Mouse (Mus musculus) testis, adult 2 months (tissue): ENCODE measurements around the gene Sema3b.

ENCODE experiments used
- CTCF ChIP-seq: fragments of 200-500 bp; IDR thresholded peaks from 2 replicates; pipeline ENCODE4 v1.5.1; 2012; ENCODE audit warnings: low read depth, mild to moderate bottlenecking, inconsistent platforms, low read length, moderate library complexity; ENCODE audit not compliant: control insufficient read depth, insufficient read depth, insufficient replicate concordance
- POLR2A ChIP-seq: fragments of 200-500 bp; IDR thresholded peaks from 2 replicates; pipeline ENCODE4 v1.6.1; 2012; ENCODE audit warnings: low read depth, mild to moderate bottlenecking, inconsistent platforms, low read length, moderate library complexity; ENCODE audit not compliant: control insufficient read depth

DNA sequence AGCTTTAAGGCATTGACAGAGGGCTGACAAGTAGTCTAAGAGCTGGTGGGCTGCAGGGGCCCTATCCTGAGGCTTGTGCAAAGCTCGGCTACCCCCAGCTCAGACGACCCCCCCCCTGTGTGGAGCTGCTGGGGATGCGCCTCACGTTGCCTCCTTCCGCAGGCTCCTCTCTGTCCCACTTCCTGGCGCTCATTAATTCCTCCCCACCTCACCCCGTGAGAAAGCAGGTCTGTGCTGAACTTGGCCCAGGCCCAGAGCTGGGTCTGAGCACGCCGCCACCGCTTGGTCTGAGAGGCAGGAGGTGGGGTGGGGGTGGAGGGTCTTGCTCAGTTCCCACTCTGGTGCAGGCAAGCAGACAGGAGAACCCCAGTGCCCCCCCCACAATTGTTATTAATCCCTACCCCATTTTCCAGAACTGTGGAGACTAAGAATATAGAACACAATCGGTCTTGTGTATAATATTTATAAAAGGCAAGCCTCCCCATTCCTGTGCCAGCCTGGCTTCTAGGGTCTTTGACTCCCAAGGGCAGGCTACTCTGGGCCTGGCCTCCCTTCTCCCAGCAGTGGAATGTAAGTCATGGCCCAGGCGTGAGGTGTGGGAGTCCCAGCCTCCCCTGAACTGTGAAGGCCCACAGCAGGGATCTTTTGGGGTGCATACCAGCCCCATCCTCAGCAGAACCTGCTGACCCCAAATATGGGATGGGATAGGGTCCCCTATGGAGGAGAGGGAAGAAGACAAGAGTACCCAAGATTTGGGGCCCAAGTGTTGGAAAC, 41.9 kb upstream of the Sema3b start:
- TF ChIP-seq CTCF (no peak), POLR2A (no peak)
